Mouse (Mus musculus) R1 (cell line): ENCODE data around the gene Kcnma1.
A peak's percentile ranks its signal among the peaks of the same experiment; 100 is the strongest.

Source experiments
- DNase-seq: peaks from one replicate; pipeline ENCODE4 v3.0.0-alpha.2; 2018; ENCODE audit warnings: low read depth, low spot score

The Kcnma1 gene

GRCm38 (mm10) chr14:24014391-24014790 lies at the start of gene Kcnma1:
Gene Kcnma1 (minus strand): TSS chr14:24014491.
- DNase-seq, result no peak

GRCm38 (mm10) chr14:24059747-24060146 lies 45.5 kb upstream of the Kcnma1 start:
- DNase-seq, result peak; percentile 70

GRCm38 (mm10) chr14:24059287-24059686 lies 45.0 kb upstream of the Kcnma1 start:
- DNase-seq, result no peak

- DNase-seq, result no peak
These were observed 37.5 kb upstream of the Kcnma1 start for GRCm38 (mm10) chr14:24051821-24052220.

GRCm38 (mm10) chr14:24036609-24037008 lies 22.3 kb upstream of the Kcnma1 start:
- no peak for DNase-seq

GRCm38 (mm10) chr14:24036208-24036535 lies 21.9 kb upstream of the Kcnma1 start:
- peak; percentile 5 for DNase-seq

GRCm38 (mm10) chr14:24035486-24036207 lies 21.4 kb upstream of the Kcnma1 start:
- no peak for DNase-seq

- no peak for DNase-seq
These were observed 18.6 kb upstream of the Kcnma1 start for GRCm38 (mm10) chr14:24032876-24033389.

- DNase-seq, result no peak
These were observed 17.9 kb upstream of the Kcnma1 start for GRCm38 (mm10) chr14:24032201-24032600.

- DNase-seq, result no peak
These were observed 6.4 kb upstream of the Kcnma1 start for GRCm38 (mm10) chr14:24020718-24021117.

GRCm38 (mm10) chr14:24009978-24010377 lies 4.3 kb downstream of the Kcnma1 start:
- DNase-seq, result no peak

- DNase-seq, result peak; percentile 67
These were observed 6.0 kb downstream of the Kcnma1 start for GRCm38 (mm10) chr14:24008252-24008651.

- no peak for DNase-seq
These were observed 8.0 kb downstream of the Kcnma1 start for GRCm38 (mm10) chr14:24006276-24006675.

GRCm38 (mm10) chr14:24004471-24005271 lies 9.6 kb downstream of the Kcnma1 start:
- peak; percentile 57 for DNase-seq

GRCm38 (mm10) chr14:24003450-24004381 lies 10.6 kb downstream of the Kcnma1 start:
- DNase-seq, result peak; percentile 50

GRCm38 (mm10) chr14:24002647-24003046 lies 11.6 kb downstream of the Kcnma1 start:
- DNase-seq, result peak; percentile 3

GRCm38 (mm10) chr14:23997912-23998311 lies 16.4 kb downstream of the Kcnma1 start:
- DNase-seq, result no peak

GRCm38 (mm10) chr14:23995831-23996230 lies 18.5 kb downstream of the Kcnma1 start:
- DNase-seq, result no peak

- DNase-seq, result no peak
These were observed 23.4 kb downstream of the Kcnma1 start for GRCm38 (mm10) chr14:23990871-23991270.

GRCm38 (mm10) chr14:23989696-23990095 lies 24.6 kb downstream of the Kcnma1 start:
- DNase-seq, result no peak

- DNase-seq, result no peak
These were observed 32.1 kb downstream of the Kcnma1 start for GRCm38 (mm10) chr14:23982205-23982604.

- DNase-seq, result no peak
These were observed 39.6 kb downstream of the Kcnma1 start for GRCm38 (mm10) chr14:23974685-23975084.
